Mouse (Mus musculus): ENCODE data around the gene A4gnt.

GRCm38 (mm10) chr9:99632264-99632663 is 20.0 kb downstream of the A4gnt start:
- no peak for TF ChIP-seq CTCF (IDR thresholded peaks at IDR 0.05; ENCODE audit: low read depth, low read length)
- no peak for TF ChIP-seq POLR2A (IDR thresholded peaks at IDR 0.05; ENCODE audit: borderline replicate concordance, low read depth, low read length)
